Comparison of ENCODE assay signal across 1 mouse cellular context in genomic region chr11:102283922-102284321, GRCm38 (mm10).
TF ChIP-seq lines count a peak whose summit lies in the region.

No protein-coding gene starts in this region.

TF ChIP-seq in MEL, 35 proteins besides CTCF, POLR2A, EP300 and RAD21:
- TF ChIP-seq SIN3A (IDR thresholded peaks at IDR 0.05; ENCODE audit: low read length) (no peak; the same call in 1 of the 2 replicates), USF2 (IDR thresholded peaks at IDR 0.05; ENCODE audit: borderline replicate concordance in 1 of 2, insufficient read depth in 1 of 2, low read depth in 1 of 2, low read length in 2 of 2) (no peak), ETS1 (IDR thresholded peaks at IDR 0.05; ENCODE audit: low read depth, low read length) (no peak), ZNF384 (IDR thresholded peaks at IDR 0.05; ENCODE audit: low read depth, low read length) (peak; percentile 58; the same call in 1 of the 2 replicates), ZKSCAN1 (IDR thresholded peaks at IDR 0.05; ENCODE audit: low read depth, low read length) (no peak)
